Mouse (Mus musculus) embryonic fibroblast, embryonic 13.5 days (primary cell): ENCODE results near the gene Reep3. TPM values are rescaled to one million over a fixed set of nuclear protein-coding genes. Genes with fewer than 3 reads are reported as not detected.

ENCODE experiments used
- H3K27ac ChIP-seq: 2 replicates; pipeline ENCODE4 v1.5.1; 2012; ENCODE audit warnings: low read length, control low read depth, inconsistent platforms; ENCODE audit not compliant: insufficient read depth
- H3K4me1 ChIP-seq: 2 replicates; pipeline ENCODE4 v1.6.1; 2011; ENCODE audit warnings: low read length; ENCODE audit not compliant: control insufficient read depth, insufficient read depth
- H3K4me3 ChIP-seq: 2 replicates; pipeline ENCODE4 v1.5.1; 2011; ENCODE audit warnings: mild to moderate bottlenecking, control low read depth, low read length; ENCODE audit not compliant: insufficient read depth
- CTCF ChIP-seq: IDR thresholded peaks from 2 replicates; pipeline ENCODE4 v1.5.1; 2011; ENCODE audit warnings: mild to moderate bottlenecking, control low read depth, low read length, moderate library complexity, borderline replicate concordance; ENCODE audit not compliant: insufficient read depth
- POLR2A ChIP-seq: IDR thresholded peaks from 2 replicates; pipeline ENCODE4 v1.6.1; 2011; ENCODE audit warnings: low read depth, mild to moderate bottlenecking, control low read depth, low read length, moderate library complexity
- polyA plus RNA-seq: library from polyadenylated mRNA; stranded (reverse); fragments of >200 nt; gene quantifications from 2 replicates; pipeline ENCODE4 v1.2.4, GENCODE M21; 2011; ENCODE audit warnings: low read depth; ENCODE audit not compliant: missing spikeins, insufficient read length

Reep3 gene
- polyA plus RNA-seq, 1 experiment = 76.0 TPM

DNA sequence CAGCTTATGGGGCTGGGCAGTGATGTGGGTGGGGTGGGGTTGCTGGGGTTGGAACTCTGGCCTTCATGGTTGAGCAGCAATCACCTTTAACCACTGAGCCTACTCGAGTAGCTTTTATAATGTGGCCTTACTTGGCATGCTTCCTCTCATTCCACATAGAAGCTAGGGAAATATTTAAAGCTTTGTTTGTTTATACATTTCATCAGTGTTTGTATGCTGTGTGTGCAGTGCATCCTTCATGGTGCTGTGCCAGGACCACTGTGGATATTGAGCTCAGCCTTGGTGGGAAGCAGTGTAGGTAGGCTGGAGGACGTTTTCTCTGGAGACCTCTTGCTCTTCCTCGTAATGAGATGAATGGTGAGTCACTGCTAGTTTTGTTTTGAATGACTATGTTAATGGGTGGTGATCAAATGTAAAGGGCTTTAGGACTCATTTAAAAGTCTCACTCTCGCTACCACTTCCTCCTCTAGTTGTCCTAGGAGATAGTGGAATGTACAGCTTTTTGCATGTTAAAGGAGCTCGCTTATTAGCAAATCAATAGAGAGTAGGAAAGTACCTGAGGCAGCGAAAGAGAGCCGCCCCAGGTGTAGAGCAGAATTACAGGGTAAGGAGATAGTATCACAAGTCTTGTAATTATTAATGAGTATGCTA lies 3.4 kb upstream of the Reep3 start:
- Histone ChIP-seq H3K4me1 (peaks cover 16% of the 10 kb centered on the region), H3K4me3 (no peak overlapping the region)

DNA sequence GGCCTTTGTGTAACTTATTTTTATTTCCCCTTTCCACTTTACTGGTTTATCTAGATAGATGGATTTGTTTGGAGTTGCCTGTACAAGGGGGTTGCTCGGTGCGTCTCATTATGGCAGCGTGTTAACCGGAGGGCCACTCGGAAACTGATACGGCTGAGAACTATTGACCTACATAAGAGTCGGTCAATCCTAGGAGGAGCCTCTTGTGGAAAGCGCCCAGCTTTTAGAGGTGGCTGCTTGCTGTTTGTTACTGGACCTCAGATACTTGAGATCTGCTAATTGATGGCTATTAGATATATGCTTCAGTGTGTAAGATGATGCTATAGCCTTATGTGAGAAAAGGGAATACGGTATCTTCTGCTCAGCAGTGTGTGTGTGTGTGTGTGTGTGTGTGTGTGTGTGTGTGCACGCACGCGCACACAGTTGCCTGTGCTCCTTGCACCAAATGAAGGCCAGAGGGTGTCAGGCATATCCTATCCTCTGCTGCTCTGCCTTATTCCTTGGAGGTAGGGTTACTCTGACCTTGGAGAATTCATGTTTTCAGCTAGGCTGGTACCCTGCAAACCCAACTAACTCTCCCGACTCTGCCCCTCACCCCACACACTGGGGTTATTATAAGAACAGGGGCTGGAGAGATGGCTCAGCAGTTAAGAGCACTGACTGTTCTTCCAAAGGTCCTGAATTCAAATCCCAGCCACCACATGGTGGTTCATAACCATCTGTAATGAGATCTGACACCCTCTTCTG lies 2.6 kb upstream of the Reep3 start:
- H3K4me3 ChIP-seq = no peak overlapping the region
- H3K27ac ChIP-seq = no peak overlapping the region
- H3K4me1 ChIP-seq = peaks cover 16% of the 10 kb centered on the region
- TF ChIP-seq CTCF (no peak), POLR2A (no peak)

More for the DNA sequence above, 3.4 kb upstream of the Reep3 start:
- H3K27ac ChIP-seq = no peak overlapping the region
- no peak for TF ChIP-seq POLR2A
- no peak for TF ChIP-seq CTCF

DNA sequence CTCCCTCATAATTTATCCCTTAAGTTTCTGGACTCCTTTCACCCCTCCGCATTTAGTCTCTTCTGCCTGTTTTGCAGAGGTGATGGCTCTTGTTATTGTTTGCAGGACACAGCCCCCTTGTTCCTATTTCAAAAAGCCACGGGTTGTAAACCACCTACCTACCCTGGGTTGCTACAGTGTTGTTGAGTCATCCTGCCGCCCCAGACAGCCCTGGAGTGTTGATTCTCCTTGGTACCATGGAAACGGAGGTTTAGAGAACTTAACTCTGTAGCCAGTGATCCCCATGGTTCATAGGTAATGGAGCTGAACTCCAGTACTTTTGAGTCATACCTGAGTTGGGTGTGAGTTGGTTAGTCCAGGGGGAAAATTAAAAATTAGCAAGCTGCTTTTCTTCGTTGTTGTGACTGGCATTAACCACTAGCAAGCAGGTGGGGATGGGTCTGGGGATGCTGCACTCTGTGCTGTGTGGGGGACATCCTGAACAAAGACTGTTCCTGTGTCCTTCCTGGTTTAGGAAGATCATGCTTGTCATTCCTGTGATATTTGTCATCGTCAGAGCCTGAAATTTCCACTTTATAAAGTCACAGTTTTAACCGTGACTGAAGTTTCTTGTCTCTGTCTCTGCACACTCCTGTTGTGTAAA lies 1.8 kb upstream of the Reep3 start:
- no peak overlapping the region for H3K27ac ChIP-seq
- TF ChIP-seq CTCF (no peak), POLR2A (no peak)
- H3K4me3 ChIP-seq = peak overlapping the region; percentile 1; the same call in 1 of the 2 replicates
- peaks cover 13% of the 10 kb centered on the region for H3K4me1 ChIP-seq

DNA sequence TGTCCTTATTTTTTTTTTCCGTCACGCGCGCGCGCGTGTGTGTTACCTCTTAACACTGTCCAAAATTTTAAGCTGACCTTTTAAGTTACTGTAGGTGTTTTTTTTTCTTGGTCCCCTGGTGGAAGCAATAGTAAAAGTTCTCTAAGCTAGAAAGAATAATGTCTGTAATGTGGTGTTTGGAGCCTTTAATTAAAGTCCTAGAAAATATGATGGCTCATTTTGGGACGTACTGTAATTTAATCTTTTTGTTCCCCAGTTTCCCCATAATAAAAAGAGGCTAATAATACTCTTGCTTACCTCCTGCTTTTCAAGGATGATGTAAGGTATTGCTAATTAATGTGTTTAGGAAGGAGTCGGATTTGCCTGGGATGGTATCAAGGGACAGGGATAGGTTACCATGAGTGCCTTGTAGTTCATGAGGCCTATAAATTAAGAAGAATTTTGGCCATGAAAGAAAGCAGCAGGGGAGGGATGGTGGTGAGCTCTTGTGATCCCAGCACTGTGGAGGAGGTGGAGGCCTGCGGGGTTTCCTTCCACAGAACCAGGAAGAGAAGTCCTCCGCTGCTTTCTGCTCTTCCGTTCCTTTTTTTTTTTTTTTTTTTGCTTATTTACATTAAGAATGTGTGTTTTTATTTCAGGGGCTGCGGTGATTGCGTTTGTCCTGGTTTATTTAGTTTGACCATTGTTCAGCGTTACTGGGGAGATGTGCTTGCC lies 849 bp upstream of the Reep3 start:
- H3K27ac ChIP-seq = peak overlapping the region; percentile 55

DNA sequence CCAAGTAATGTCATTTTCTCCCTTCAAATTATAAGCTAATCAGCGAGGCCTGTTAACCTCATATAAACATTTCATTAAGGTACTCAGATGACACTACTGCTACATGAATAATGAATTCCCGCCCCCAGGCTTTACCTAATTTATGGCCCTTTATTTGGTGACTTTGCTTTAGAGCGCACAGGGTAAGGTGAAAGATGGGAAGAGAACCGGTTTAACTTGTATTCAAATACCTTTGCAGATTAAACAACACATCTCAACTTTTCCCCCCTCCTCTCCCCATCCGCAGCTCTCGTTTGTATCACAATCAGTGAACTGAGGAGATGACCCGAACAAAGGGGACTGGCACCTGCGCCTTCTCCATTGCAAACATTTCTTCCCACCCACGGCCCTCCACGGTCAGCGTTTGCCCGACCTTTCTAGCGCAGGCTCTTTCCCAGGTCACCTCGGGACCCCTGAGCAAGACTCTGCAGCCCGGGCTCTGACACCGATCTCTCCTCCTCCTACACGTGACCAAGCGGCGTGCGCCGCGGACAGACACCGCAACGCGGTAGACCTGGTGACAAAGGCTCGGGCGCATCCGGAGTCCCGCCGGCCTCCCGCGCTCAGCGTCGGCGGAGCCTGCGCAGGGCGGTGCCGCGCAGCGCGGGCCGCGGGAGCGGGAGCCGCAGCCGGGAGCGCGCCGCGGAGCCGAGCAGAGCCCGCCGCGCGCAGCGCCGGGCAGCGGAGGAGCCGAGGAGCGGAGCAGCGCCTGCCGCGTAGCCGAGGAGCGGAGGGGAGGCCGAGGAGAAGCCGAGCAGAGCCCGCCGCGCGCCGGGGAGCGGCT lies 736 bp downstream of the Reep3 start, which contains the start of gene Jmjd1c:
Gene Jmjd1c (plus strand): TSS at position 328 of the 823 bp plus-strand sequence.
- peaks cover 3% of the 10 kb centered on the region; the same call in 1 of the 2 replicates for H3K4me1 ChIP-seq
- peak within 1 kb of the TSS; percentile 87 for H3K27ac ChIP-seq
- H3K4me3 ChIP-seq = peak within 1 kb of the TSS; percentile 98
- peak; percentile 39 for TF ChIP-seq POLR2A
- no peak for TF ChIP-seq CTCF

More for the DNA sequence above, 849 bp upstream of the Reep3 start:
- peaks cover 8% of the 10 kb centered on the region for H3K4me1 ChIP-seq
- peak overlapping the region; percentile 94 for H3K4me3 ChIP-seq
- no peak for TF ChIP-seq CTCF
- TF ChIP-seq POLR2A = no peak; the same call in 1 of the 2 replicates

- no peak overlapping the region for H3K4me3 ChIP-seq
Measured at GRCm38 (mm10) chr10:67094922-67095321, 1.8 kb downstream of the Reep3 start.

GRCm38 (mm10) chr10:67090611-67091010 lies 6.1 kb downstream of the Reep3 start:
- no peak overlapping the region for H3K4me3 ChIP-seq
- no peak for TF ChIP-seq POLR2A
- no peak for TF ChIP-seq CTCF
- H3K4me1 ChIP-seq = no peaks in the 10 kb centered on the region
- no peak overlapping the region for H3K27ac ChIP-seq

More at GRCm38 (mm10) chr10:67094922-67095321, 1.8 kb downstream of the Reep3 start:
- H3K4me1 ChIP-seq = 0 out of 2 replicates have a peak, but pooled peaks cover under 1% of the 10 kb centered on the region
- H3K27ac ChIP-seq = no peak overlapping the region
- TF ChIP-seq CTCF = no peak
- TF ChIP-seq POLR2A = no peak

- no peak overlapping the region for H3K4me3 ChIP-seq
- H3K4me1 ChIP-seq = peaks cover 1% of the 10 kb centered on the region; the same call in 1 of the 2 replicates
- H3K27ac ChIP-seq = no peak overlapping the region
- TF ChIP-seq CTCF (no peak), POLR2A (no peak)
Measured at GRCm38 (mm10) chr10:67087447-67088226, 9.1 kb downstream of the Reep3 start.
